Mouse (Mus musculus) limb, embryonic 14.5 days (tissue): ENCODE results near the gene Tmem170. TPM values are rescaled to one million over a fixed set of nuclear protein-coding genes. Genes with fewer than 3 reads are reported as not detected.

Source experiments
- ATAC-seq: fragments of 200-750 bp; cut with Nextera tagmentation; 2 replicates; pipeline ENCODE4 v1.8.0; 2017; ENCODE audit warnings: low read depth, moderate number of reproducible peaks, moderate TSS enrichment; ENCODE audit not compliant: low FRiP score
- DNase-seq: peaks from one replicate; pipeline ENCODE4 v3.0.0-alpha.2; 2015; ENCODE audit warnings: low spot score
- H3K27ac ChIP-seq: fragments of 300-500 bp; sonication (generic); replicated peaks from 2 replicates; pipeline ENCODE4 v1.5.1; 2014; ENCODE audit warnings: low read depth, mild to moderate bottlenecking, low read length, moderate library complexity, mixed read lengths
- H3K27me3 ChIP-seq: fragments of 300-500 bp; sonication (generic); 2 replicates; pipeline ENCODE4 v1.6.1; 2014; ENCODE audit warnings: low read length, mixed read lengths; ENCODE audit not compliant: control insufficient read depth, insufficient read depth
- H3K36me3 ChIP-seq: fragments of 300-500 bp; sonication (generic); 2 replicates; pipeline ENCODE4 v1.6.1; 2014; ENCODE audit warnings: mild to moderate bottlenecking, low read length, moderate library complexity, mixed read lengths; ENCODE audit not compliant: control insufficient read depth, insufficient read depth
- H3K4me1 ChIP-seq: fragments of 300-500 bp; sonication (generic); 2 replicates; pipeline ENCODE4 v1.6.1; 2014; ENCODE audit warnings: antibody characterized with exemption, low read length, mixed read lengths; ENCODE audit not compliant: control insufficient read depth, insufficient read depth
- H3K4me2 ChIP-seq: fragments of 300-500 bp; sonication (generic); replicated peaks from 2 replicates; pipeline ENCODE4 v1.6.1; 2014; ENCODE audit warnings: low read depth, mild to moderate bottlenecking, low read length, moderate library complexity; ENCODE audit not compliant: severe bottlenecking
- H3K4me3 ChIP-seq: fragments of 300-500 bp; sonication (generic); replicated peaks from 2 replicates; pipeline ENCODE4 v1.5.1; 2014; ENCODE audit warnings: low read length
- H3K9ac ChIP-seq: fragments of 300-500 bp; sonication (generic); 2 replicates; pipeline ENCODE4 v1.6.1; 2014; ENCODE audit warnings: mild to moderate bottlenecking, low read depth, low read length, moderate library complexity; ENCODE audit not compliant: severe bottlenecking
- H3K9me3 ChIP-seq: fragments of 300-500 bp; sonication (generic); 2 replicates; pipeline ENCODE4 v1.6.1; 2016; ENCODE audit warnings: low read length; ENCODE audit not compliant: control insufficient read depth
- POLR2A ChIP-seq: fragments of 200-500 bp; IDR thresholded peaks from 2 replicates; pipeline ENCODE4 v1.8.0; 2012; ENCODE audit warnings: inconsistent platforms, mild to moderate bottlenecking, moderate library complexity, borderline replicate concordance; ENCODE audit not compliant: insufficient read depth, insufficient read length; ENCODE audit errors: extremely low read depth
- WGBS: fragments of 180-500 bp; shearing (Covaris S2); extraction: QIAGEN DNeasy Blood & Tissue Kit; methylation state at CpG from one replicate; pipeline ENCODE4 v1.1.7; 2014; 5-methylcytosine and 5-hydroxymethylcytosine counted together
- polyA plus RNA-seq, 2 experiments: library from polyadenylated mRNA; depleted of rRNA in 1 of 2; stranded (reverse) in 1 of 2; unstranded in 1 of 2; fragments of >200 nt; fragmentation: Nextera tagmentation in 1 of 2; extraction: Ambion mirVana in 1 of 2; gene quantifications; 2 replicates each; pipeline versions ENCODE4 v1.2.1 to v1.2.3; 2012 to 2014

The Tmem170 gene
- polyA plus RNA-seq, 2 experiments, result 4.0 to 5.8 TPM

- H3K9me3 ChIP-seq, result no peaks in the 10 kb centered on the region
- no peak overlapping the region; the same call in 1 of the 2 replicates for H3K9ac ChIP-seq
- H3K4me2 ChIP-seq, result 0 out of 2 replicates have a peak overlapping the region, but pooled peaks have one; percentile 7
- H3K27ac ChIP-seq, result no peak overlapping the region
- no peaks in the 10 kb centered on the region for H3K36me3 ChIP-seq
- peaks cover 9% of the 10 kb centered on the region; the same call in 1 of the 2 replicates for H3K27me3 ChIP-seq
- DNase-seq, result peak; percentile 59
- 38% methylated on average over 12 of the region's 12 CpGs for WGBS
- no peak overlapping the region for H3K4me3 ChIP-seq
- peak; percentile 39 for ATAC-seq
- H3K4me1 ChIP-seq, result peaks cover 30% of the 10 kb centered on the region
- TF ChIP-seq POLR2A, result no peak
These were observed 36.4 kb upstream of the Tmem170 start for GRCm38 (mm10) chr8:111912860-111913432.

GRCm38 (mm10) chr8:111911572-111911971, 35.0 kb upstream of the Tmem170 start:
- no peak overlapping the region for H3K27ac ChIP-seq
- 38% methylated on average over 7 of the region's 7 CpGs for WGBS

GRCm38 (mm10) chr8:111909621-111910450, 33.3 kb upstream of the Tmem170 start, which contains the start of gene Chst5:
TSS of gene Chst5 (minus strand) at chr8:111910447.
- Histone ChIP-seq H3K4me1 (peaks cover 30% of the 10 kb centered on the region), H3K9me3 (no peaks in the 10 kb centered on the region), H3K27ac (0 out of 2 replicates have a peak within 1 kb of the TSS, but pooled peaks have one; percentile 13), H3K36me3 (no peaks in the 10 kb centered on the region), H3K4me2 (peak within 1 kb of the TSS; percentile 74), H3K4me3 (peak within 1 kb of the TSS; percentile 41), H3K9ac (peak within 1 kb of the TSS; percentile 65), H3K27me3 (peaks cover 9% of the 10 kb centered on the region; the same call in 1 of the 2 replicates)
- TF ChIP-seq POLR2A, result no peak
- DNase-seq, result no peak
- ATAC-seq, result peak; percentile 34; the same call in 1 of the 2 replicates
- 8% methylated on average over 46 of the region's 47 CpGs for WGBS

More at GRCm38 (mm10) chr8:111911572-111911971, 35.0 kb upstream of the Tmem170 start:
- Histone ChIP-seq H3K36me3 (no peaks in the 10 kb centered on the region), H3K27me3 (peaks cover 9% of the 10 kb centered on the region; the same call in 1 of the 2 replicates), H3K4me3 (no peak overlapping the region), H3K4me2 (no peak overlapping the region), H3K9ac (no peak overlapping the region), H3K4me1 (peaks cover 30% of the 10 kb centered on the region), H3K9me3 (no peaks in the 10 kb centered on the region)
- no peak for ATAC-seq
- DNase-seq, result no peak
- TF ChIP-seq POLR2A, result no peak

GRCm38 (mm10) chr8:111905500-111906121, 29.1 kb upstream of the Tmem170 start:
- Histone ChIP-seq H3K36me3 (no peaks in the 10 kb centered on the region), H3K27ac (peak overlapping the region; percentile 59), H3K4me3 (no peak overlapping the region), H3K9me3 (no peaks in the 10 kb centered on the region), H3K4me1 (peaks cover 17% of the 10 kb centered on the region), H3K9ac (no peak overlapping the region), H3K4me2 (no peak overlapping the region), H3K27me3 (peaks cover 5% of the 10 kb centered on the region; the same call in 1 of the 2 replicates)
- ATAC-seq (no peak), DNase-seq (peak; percentile 44)
- WGBS, result 49% methylated on average over 8 of the region's 8 CpGs
- no peak for TF ChIP-seq POLR2A

- 0 out of 2 replicates have a peak, but pooled peaks cover 4% of the 10 kb centered on the region for H3K4me1 ChIP-seq
- no peak overlapping the region for H3K4me2 ChIP-seq
- H3K27ac ChIP-seq, result no peak overlapping the region
- TF ChIP-seq POLR2A, result no peak
- H3K4me3 ChIP-seq, result no peak overlapping the region
- H3K27me3 ChIP-seq, result no peaks in the 10 kb centered on the region
- DNase-seq (peak; percentile 45), ATAC-seq (peak; percentile 83)
- H3K9me3 ChIP-seq, result no peaks in the 10 kb centered on the region
- no peaks in the 10 kb centered on the region for H3K36me3 ChIP-seq
- 23% methylated on average over 5 of the region's 5 CpGs for WGBS
- H3K9ac ChIP-seq, result no peak overlapping the region
These were observed 25.5 kb upstream of the Tmem170 start for GRCm38 (mm10) chr8:111902080-111902479.
